Mouse (Mus musculus) gastrocnemius, postnatal 10 days (tissue): Measurements from ENCODE around the gene Dlgap1. TPM values are rescaled to one million over a fixed set of nuclear protein-coding genes. Genes with fewer than 3 reads are reported as not detected.
"Not testable (repeated sequence)": the region's sequence is repeated elsewhere in the genome, so short reads cannot be mapped to it uniquely, and the experiment has no call there.

Experiments used
- DNase-seq: peaks from one replicate; pipeline ENCODE4 v3.0.0; 2021; ENCODE audit warnings: mixed read lengths
- total RNA-seq, 2 experiments: library from RNA; stranded (reverse); gene quantifications; 2 replicates each; pipeline ENCODE4 v1.2.3; 2021

Gene Dlgap1
- total RNA-seq, 2 experiments from 2014 or later, result 0.78 to 1.4 TPM

- DNase-seq, result no peak
Measured at GRCm38 (mm10) chr17:70528196-70529187, 559.6 kb downstream of the Dlgap1 start.

GRCm38 (mm10) chr17:70534321-70534720 is 565.4 kb downstream of the Dlgap1 start:
- DNase-seq, result no peak

- DNase-seq, result no peak
Measured at GRCm38 (mm10) chr17:70541816-70542215, 572.9 kb downstream of the Dlgap1 start.

- DNase-seq, result no peak
Measured at GRCm38 (mm10) chr17:70550793-70551192, 581.9 kb downstream of the Dlgap1 start.

GRCm38 (mm10) chr17:70561547-70561946 is 592.7 kb downstream of the Dlgap1 start:
- no peak for DNase-seq

GRCm38 (mm10) chr17:70570848-70571247 is 602.0 kb downstream of the Dlgap1 start:
- no peak for DNase-seq

GRCm38 (mm10) chr17:70583042-70583441 is 614.2 kb downstream of the Dlgap1 start:
- DNase-seq, result no peak

GRCm38 (mm10) chr17:70586735-70587425 is 618.0 kb downstream of the Dlgap1 start:
- DNase-seq, result no peak

- not testable (repeated sequence) for DNase-seq
Measured at GRCm38 (mm10) chr17:70587975-70588630, 619.2 kb downstream of the Dlgap1 start.

GRCm38 (mm10) chr17:70588691-70589090 is 619.8 kb downstream of the Dlgap1 start:
- DNase-seq, result no peak

- no peak for DNase-seq
Measured at GRCm38 (mm10) chr17:70589140-70589539, 620.3 kb downstream of the Dlgap1 start.

- DNase-seq, result no peak
Measured at GRCm38 (mm10) chr17:70590506-70590905, 621.6 kb downstream of the Dlgap1 start.

- no peak for DNase-seq
Measured at GRCm38 (mm10) chr17:70594277-70594676, 625.4 kb downstream of the Dlgap1 start.

GRCm38 (mm10) chr17:70596326-70596725 is 627.5 kb downstream of the Dlgap1 start:
- no peak for DNase-seq

- DNase-seq, result no peak
Measured at GRCm38 (mm10) chr17:70600462-70600861, 631.6 kb downstream of the Dlgap1 start.

GRCm38 (mm10) chr17:70602051-70602450 is 633.2 kb downstream of the Dlgap1 start:
- DNase-seq, result no peak

- no peak for DNase-seq
Measured at GRCm38 (mm10) chr17:70605659-70606058, 636.8 kb downstream of the Dlgap1 start.

- DNase-seq, result no peak
Measured at GRCm38 (mm10) chr17:70612171-70612570, 643.3 kb downstream of the Dlgap1 start.

- no peak for DNase-seq
Measured at GRCm38 (mm10) chr17:70613897-70614296, 645.0 kb downstream of the Dlgap1 start.

- DNase-seq, result no peak
Measured at GRCm38 (mm10) chr17:70614407-70615060, 645.7 kb downstream of the Dlgap1 start.

- no peak for DNase-seq
Measured at GRCm38 (mm10) chr17:70622493-70622892, 653.6 kb downstream of the Dlgap1 start.

GRCm38 (mm10) chr17:70626396-70626795 is 657.5 kb downstream of the Dlgap1 start:
- no peak for DNase-seq
